Mouse (Mus musculus) monocyte, adult 5-6 weeks (primary cell): ENCODE measurements at regions not wholly inside any gene's neighbourhood (a gene's known extent, or its start where the extent isn't known, plus 50 kb on each side); places are given as distances from the start of the nearest gene placed in this dataset.

Source experiments
- ATAC-seq: fragments of 153-309, 156-312 bp; replicated peaks from 2 replicates; pipeline ENCODE4 v1.8.0; 2017; ENCODE audit warnings: mild to moderate bottlenecking; ENCODE audit not compliant: low TSS enrichment, insufficient number of reproducible peaks, severe bottlenecking, poor library complexity, low FRiP score

GRCm38 (mm10) chr6:51206712-51207505, 225.6 kb upstream of the Nfe2l3 start:
- ATAC-seq: peak; percentile 57; the same call in 1 of the 2 replicates

DNA sequence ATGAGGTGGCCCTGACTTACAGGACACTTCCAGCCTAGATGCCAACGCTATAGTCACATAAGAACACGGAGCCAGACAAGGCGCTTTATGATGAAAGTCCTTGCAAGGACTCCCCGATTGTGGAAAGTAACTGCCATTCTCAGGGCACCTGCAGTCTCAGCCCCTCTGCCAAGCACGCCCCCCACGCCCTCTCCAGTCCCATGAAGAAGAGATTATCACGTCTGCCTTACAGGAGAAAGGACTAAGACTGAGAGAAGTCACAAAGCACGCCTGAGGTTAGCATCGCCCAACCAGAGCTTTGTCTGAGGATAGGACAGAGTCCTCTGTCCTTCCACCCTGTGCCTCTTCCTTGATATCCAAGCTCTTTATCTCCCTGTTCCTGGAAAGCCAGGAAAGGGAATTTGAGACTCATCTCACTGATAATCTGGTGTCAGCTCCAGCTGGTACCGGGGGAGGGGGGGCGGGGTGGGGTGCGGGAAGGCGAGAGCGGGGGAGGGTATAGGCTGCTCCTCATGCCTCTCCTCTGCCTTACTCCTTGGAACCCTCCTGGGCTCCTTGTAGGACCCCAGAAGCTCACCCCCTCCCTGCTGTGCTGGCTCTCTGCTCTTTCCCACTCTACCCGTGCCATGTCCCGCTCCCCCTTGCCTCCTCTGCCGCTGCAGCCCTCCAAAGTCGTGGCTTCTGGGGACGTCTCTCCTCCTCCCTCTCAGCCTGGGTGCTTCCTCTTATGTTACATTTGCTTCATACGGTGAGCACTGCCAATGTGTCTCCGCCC, 224.7 kb upstream of the Nfe2l3 start:
- ATAC-seq: no peak; the same call in 1 of the 2 replicates

DNA sequence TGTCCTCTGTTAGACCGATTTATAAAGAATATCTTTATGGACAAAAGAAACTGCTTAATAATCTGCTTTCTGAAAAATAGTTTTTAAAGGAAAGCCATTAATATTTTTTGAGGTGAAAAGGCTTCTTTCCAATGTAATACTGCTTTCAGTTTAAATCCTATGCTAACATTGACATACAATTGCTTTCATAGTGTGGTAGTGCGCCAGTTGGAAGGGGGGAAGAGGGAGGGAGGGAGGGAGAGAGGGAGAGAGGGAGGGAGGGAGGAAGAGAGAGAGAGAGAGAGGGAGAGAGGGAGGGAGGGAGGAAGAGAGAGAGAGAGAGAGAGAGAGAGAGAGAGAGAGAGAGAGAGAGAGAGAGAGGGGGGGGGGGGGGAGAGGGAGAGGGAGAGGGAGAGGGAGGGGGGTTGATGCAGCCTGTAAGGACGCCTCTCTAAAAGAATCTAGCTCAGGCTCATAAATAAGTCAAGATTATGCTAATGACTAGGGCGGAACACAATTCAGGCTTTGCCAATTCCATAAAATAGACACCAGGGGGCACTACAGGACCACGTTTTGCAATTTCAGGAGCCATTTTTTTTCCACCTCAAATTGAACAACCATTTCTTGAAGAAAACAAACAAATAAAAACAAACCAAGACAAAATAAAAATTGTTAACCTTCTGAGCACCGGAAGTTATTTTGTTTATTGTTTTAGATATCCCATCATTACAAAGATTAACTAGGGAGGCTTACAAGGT, 223.6 kb upstream of the Nfe2l3 start:
- ATAC-seq: 0 out of 2 replicates have a peak, but pooled peaks have one; percentile 54

GRCm38 (mm10) chr6:51211418-51211817, 221.1 kb upstream of the Nfe2l3 start:
- ATAC-seq: no peak

- no peak for ATAC-seq
Measured at GRCm38 (mm10) chr6:51212216-51212615, 220.3 kb upstream of the Nfe2l3 start.

GRCm38 (mm10) chr6:51215371-51215770, 217.1 kb upstream of the Nfe2l3 start:
- ATAC-seq: no peak

DNA sequence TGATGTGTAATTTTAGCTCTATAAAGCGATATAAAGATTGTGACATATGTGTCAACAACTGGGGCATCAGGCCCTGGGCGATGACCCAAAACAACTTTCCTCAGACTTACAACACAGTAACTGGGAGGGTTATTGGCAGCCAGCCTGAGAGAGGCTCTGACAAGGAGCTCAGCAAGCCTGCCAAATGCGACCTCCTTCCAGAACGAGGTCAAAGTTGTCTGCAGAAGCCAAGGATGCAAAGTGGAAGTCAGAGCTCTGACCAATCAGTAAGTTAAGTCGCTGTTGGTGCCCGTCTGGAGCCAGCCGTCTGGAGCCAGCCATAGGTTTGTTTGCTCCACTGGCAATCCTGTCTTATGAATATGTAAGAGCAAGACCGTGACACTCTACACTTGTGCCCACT, 216.0 kb upstream of the Nfe2l3 start:
- no peak for ATAC-seq

GRCm38 (mm10) chr6:51219691-51220090, 212.8 kb upstream of the Nfe2l3 start:
- no peak for ATAC-seq

- no peak for ATAC-seq
Measured at GRCm38 (mm10) chr6:51220778-51221177, 211.7 kb upstream of the Nfe2l3 start.

DNA sequence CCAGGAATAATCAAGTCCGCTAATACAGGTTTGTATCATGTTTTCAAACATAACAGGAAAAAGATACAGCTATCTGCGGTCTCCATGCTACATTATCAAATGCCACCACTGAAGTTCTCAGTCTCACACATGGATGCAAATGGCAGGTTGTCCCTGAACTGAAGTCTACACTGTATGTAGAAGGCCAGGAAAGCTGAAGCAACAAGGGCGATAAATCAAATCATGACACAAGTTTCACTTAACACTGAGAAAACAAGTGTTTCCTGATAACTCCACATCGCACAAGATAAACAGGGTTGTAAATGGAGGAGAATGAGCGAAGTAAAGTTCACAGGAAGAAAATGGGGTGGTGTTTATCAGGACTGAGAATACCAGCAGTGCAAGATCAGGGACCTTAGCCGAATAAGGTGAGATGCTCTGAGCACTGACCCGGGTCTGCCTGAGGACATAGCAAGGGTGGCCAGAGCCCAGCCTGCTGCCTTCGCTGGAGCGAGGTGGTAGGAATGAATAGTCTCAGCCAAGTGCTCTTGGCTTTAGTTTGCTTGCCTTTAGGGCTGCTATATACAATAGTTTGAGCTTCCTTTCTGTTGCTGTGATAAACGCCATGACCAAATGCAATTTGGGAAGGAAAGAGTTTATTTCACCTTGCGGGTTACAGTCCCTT, 196.3 kb upstream of the Nfe2l3 start:
- ATAC-seq: no peak

DNA sequence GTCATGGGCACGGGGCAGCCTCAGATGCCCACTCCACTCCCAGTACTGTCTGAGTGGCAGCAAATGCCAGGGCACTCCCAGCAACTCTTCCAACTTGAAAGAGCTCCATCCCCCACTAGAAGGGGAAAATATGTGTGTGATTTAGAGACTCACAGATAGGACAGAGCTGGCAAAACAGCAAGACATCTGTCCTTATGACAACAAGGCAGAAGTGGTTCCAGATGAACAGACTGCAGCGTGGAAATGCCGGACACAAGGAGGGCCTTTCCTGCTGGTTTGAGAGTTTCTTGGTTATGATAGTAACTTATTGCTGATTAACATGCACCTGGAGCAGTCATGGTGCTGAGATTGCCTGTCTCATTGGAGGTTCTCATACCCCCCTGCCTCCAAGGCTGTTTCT, 192.4 kb upstream of the Nfe2l3 start:
- no peak for ATAC-seq

GRCm38 (mm10) chr6:51250233-51250632, 182.2 kb upstream of the Nfe2l3 start:
- ATAC-seq: no peak

DNA sequence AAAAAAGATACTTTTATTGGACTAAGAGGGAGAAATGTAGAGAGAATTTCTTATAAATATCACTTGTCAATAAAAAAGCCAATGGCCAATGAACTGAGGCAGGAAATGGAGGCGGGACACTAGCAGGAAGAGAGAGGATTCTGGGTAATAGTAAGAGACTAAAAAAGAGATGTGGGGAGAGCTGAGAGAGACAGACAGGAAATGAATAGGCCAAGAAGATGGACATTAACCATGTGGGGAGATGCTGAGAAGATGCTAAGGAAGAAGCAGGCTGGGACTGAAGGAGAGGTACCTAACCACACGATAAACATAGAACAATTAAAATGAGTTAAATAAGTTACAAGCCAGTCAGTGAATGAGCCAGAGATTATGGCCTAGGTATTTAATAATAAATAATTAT, 181.0 kb upstream of the Nfe2l3 start:
- no peak for ATAC-seq

DNA sequence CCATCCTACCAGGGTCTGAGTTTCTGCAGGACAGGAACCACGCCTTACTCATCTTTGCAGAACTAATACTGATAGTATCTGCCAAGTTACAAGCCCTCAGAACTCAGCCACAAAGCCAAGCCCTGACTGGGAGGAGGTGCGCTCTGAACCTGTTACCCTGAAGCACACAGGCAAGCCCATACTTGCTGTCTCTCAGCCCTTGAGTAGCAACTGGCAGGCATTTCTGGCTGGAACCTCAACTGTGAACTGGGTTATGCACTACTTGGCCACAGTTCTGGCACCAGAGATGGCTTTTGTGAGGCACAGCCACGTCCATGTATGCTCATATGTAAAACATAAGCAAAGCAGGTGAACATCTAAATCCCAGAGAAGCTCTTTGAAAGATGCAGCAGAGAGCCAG, 179.7 kb upstream of the Nfe2l3 start:
- ATAC-seq: no peak

GRCm38 (mm10) chr6:51256631-51257030, 175.8 kb upstream of the Nfe2l3 start:
- no peak for ATAC-seq

- ATAC-seq: no peak
Measured at GRCm38 (mm10) chr6:51257524-51257923, 174.9 kb upstream of the Nfe2l3 start.

DNA sequence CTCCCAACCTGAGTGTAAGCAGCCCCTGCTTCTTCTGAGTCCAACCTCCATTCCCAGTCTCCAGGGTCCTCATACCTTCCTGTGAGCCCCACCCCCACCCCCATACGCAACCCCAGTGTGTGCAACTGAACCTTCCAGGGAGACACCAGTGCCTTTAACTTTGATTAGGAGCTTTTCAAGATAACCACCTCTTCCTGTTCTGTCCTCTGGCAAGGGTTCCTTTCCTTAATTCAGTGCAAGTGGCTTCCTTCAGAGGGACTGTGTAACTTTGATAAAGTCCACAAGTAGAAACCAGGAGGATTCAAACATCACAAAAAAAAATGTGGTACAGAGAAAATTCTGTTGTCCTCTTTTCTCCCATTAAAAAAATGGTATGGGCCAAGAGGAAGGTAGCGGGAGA, 174.2 kb upstream of the Nfe2l3 start:
- ATAC-seq: no peak

DNA sequence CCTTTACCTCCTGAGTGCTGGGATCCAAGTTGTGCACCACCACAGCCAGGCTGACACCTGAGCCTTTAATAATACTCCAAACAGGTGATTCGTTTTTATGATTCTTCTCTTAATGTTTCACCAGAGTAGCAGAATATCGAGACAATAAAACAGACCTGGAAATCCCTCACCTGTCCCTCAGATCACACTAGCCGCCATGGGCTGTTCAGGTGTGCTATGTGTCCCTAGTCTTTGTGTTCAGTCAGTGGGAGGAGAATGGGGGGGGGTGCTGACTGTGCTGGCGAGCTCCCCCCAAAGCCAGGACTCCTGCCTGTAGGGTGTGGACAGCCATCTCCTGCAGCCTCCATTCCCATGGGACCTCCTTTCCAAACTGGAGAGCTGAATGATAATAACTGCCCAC, 168.9 kb upstream of the Nfe2l3 start:
- ATAC-seq: no peak

GRCm38 (mm10) chr6:51265329-51265728, 167.1 kb upstream of the Nfe2l3 start:
- ATAC-seq: no peak
